Mouse (Mus musculus): Measurements from ENCODE around the gene Fbxl20. TPM values are rescaled to one million over a fixed set of nuclear protein-coding genes. Genes with fewer than 3 reads are reported as not detected.

Gene Fbxl20
- polyA plus RNA-seq, 1 experiment, result 44.5 TPM

GRCm38 (mm10) chr11:98168400-98168799 is 18.2 kb upstream of the Fbxl20 start:
- no peaks in the 10 kb centered on the region for H3K4me1 ChIP-seq (ENCODE audit: control insufficient read depth, insufficient read depth, low read length)
- peaks cover 73% of the 10 kb centered on the region for H3K36me3 ChIP-seq (ENCODE audit: control insufficient read depth, insufficient read depth, low read length, poor library complexity, severe bottlenecking)

GRCm38 (mm10) chr11:98155094-98155493 is 4.9 kb upstream of the Fbxl20 start:
- TF ChIP-seq POLR2A (IDR thresholded peaks at IDR 0.05; ENCODE audit: insufficient read depth, low read length), result no peak
- no peak for TF ChIP-seq EP300 (IDR thresholded peaks at IDR 0.05; ENCODE audit: insufficient read depth, low read depth, low read length)
- TF ChIP-seq CTCF (IDR thresholded peaks at IDR 0.05; ENCODE audit: low read depth, low read length), result no peak
- Histone ChIP-seq H3K4me3 (ENCODE audit: low read depth, low read length) (no peak overlapping the region), H3K4me1 (ENCODE audit: control insufficient read depth, insufficient read depth, low read length) (no peaks in the 10 kb centered on the region), H3K9me3 (replicated peaks; ENCODE audit: control insufficient read depth, insufficient read depth, low read length, poor library complexity, severe bottlenecking) (no peaks in the 10 kb centered on the region), H3K27ac (ENCODE audit: insufficient read depth, low read length) (no peak overlapping the region), H3K27me3 (ENCODE audit: control insufficient read depth, insufficient read depth, low read length, poor library complexity, severe bottlenecking) (no peaks in the 10 kb centered on the region), H3K36me3 (ENCODE audit: control insufficient read depth, insufficient read depth, low read length, poor library complexity, severe bottlenecking) (peaks cover 33% of the 10 kb centered on the region), H3K9ac (ENCODE audit: low read depth, poor library complexity, severe bottlenecking) (no peak overlapping the region)

More at GRCm38 (mm10) chr11:98168400-98168799, 18.2 kb upstream of the Fbxl20 start:
- H3K4me3 ChIP-seq (ENCODE audit: low read depth, low read length), result no peak overlapping the region
- no peak overlapping the region for H3K9ac ChIP-seq (ENCODE audit: low read depth, poor library complexity, severe bottlenecking)
- TF ChIP-seq POLR2A (IDR thresholded peaks at IDR 0.05; ENCODE audit: insufficient read depth, low read length) (no peak), CTCF (IDR thresholded peaks at IDR 0.05; ENCODE audit: low read depth, low read length) (no peak), EP300 (IDR thresholded peaks at IDR 0.05; ENCODE audit: insufficient read depth, low read depth, low read length) (no peak)
- H3K9me3 ChIP-seq (replicated peaks; ENCODE audit: control insufficient read depth, insufficient read depth, low read length, poor library complexity, severe bottlenecking), result no peaks in the 10 kb centered on the region
- H3K27me3 ChIP-seq (ENCODE audit: control insufficient read depth, insufficient read depth, low read length, poor library complexity, severe bottlenecking), result no peaks in the 10 kb centered on the region
- H3K27ac ChIP-seq (ENCODE audit: insufficient read depth, low read length), result no peak overlapping the region

GRCm38 (mm10) chr11:98150625-98151156 is 488 bp upstream of the Fbxl20 start:
- Histone ChIP-seq H3K9ac (ENCODE audit: low read depth, poor library complexity, severe bottlenecking) (no peak overlapping the region), H3K27me3 (ENCODE audit: control insufficient read depth, insufficient read depth, low read length, poor library complexity, severe bottlenecking) (no peaks in the 10 kb centered on the region), H3K4me3 (ENCODE audit: low read depth, low read length) (no peak overlapping the region), H3K4me1 (ENCODE audit: control insufficient read depth, insufficient read depth, low read length) (peaks cover 2% of the 10 kb centered on the region), H3K27ac (ENCODE audit: insufficient read depth, low read length) (no peak overlapping the region), H3K36me3 (ENCODE audit: control insufficient read depth, insufficient read depth, low read length, poor library complexity, severe bottlenecking) (peaks cover 5% of the 10 kb centered on the region), H3K9me3 (replicated peaks; ENCODE audit: control insufficient read depth, insufficient read depth, low read length, poor library complexity, severe bottlenecking) (no peaks in the 10 kb centered on the region)
- TF ChIP-seq CTCF (IDR thresholded peaks at IDR 0.05; ENCODE audit: low read depth, low read length) (no peak), POLR2A (IDR thresholded peaks at IDR 0.05; ENCODE audit: insufficient read depth, low read length) (no peak), EP300 (IDR thresholded peaks at IDR 0.05; ENCODE audit: insufficient read depth, low read depth, low read length) (no peak)

- Histone ChIP-seq H3K27me3 (ENCODE audit: control insufficient read depth, insufficient read depth, low read length, poor library complexity, severe bottlenecking) (no peaks in the 10 kb centered on the region), H3K36me3 (ENCODE audit: control insufficient read depth, insufficient read depth, low read length, poor library complexity, severe bottlenecking) (no peaks in the 10 kb centered on the region; the same call in 1 of the 2 replicates), H3K27ac (ENCODE audit: insufficient read depth, low read length) (no peak overlapping the region), H3K4me1 (ENCODE audit: control insufficient read depth, insufficient read depth, low read length) (peaks cover 2% of the 10 kb centered on the region), H3K9me3 (replicated peaks; ENCODE audit: control insufficient read depth, insufficient read depth, low read length, poor library complexity, severe bottlenecking) (no peaks in the 10 kb centered on the region), H3K4me3 (ENCODE audit: low read depth, low read length) (peak overlapping the region; percentile 95), H3K9ac (ENCODE audit: low read depth, poor library complexity, severe bottlenecking) (peak overlapping the region; percentile 98)
- no peak for TF ChIP-seq EP300 (IDR thresholded peaks at IDR 0.05; ENCODE audit: insufficient read depth, low read depth, low read length)
- no peak for TF ChIP-seq POLR2A (IDR thresholded peaks at IDR 0.05; ENCODE audit: insufficient read depth, low read length)
- TF ChIP-seq CTCF (IDR thresholded peaks at IDR 0.05; ENCODE audit: low read depth, low read length), result no peak
Measured at GRCm38 (mm10) chr11:98149304-98149750, 876 bp downstream of the Fbxl20 start.

GRCm38 (mm10) chr11:98148551-98149301 is 1.5 kb downstream of the Fbxl20 start:
- Histone ChIP-seq H3K4me3 (ENCODE audit: low read depth, low read length) (peak overlapping the region; percentile 95), H3K27me3 (ENCODE audit: control insufficient read depth, insufficient read depth, low read length, poor library complexity, severe bottlenecking) (no peaks in the 10 kb centered on the region), H3K9me3 (replicated peaks; ENCODE audit: control insufficient read depth, insufficient read depth, low read length, poor library complexity, severe bottlenecking) (no peaks in the 10 kb centered on the region), H3K9ac (ENCODE audit: low read depth, poor library complexity, severe bottlenecking) (peak overlapping the region; percentile 98), H3K36me3 (ENCODE audit: control insufficient read depth, insufficient read depth, low read length, poor library complexity, severe bottlenecking) (no peaks in the 10 kb centered on the region; the same call in 1 of the 2 replicates), H3K27ac (ENCODE audit: insufficient read depth, low read length) (no peak overlapping the region), H3K4me1 (ENCODE audit: control insufficient read depth, insufficient read depth, low read length) (peaks cover 2% of the 10 kb centered on the region)
- TF ChIP-seq EP300 (IDR thresholded peaks at IDR 0.05; ENCODE audit: insufficient read depth, low read depth, low read length) (no peak), CTCF (IDR thresholded peaks at IDR 0.05; ENCODE audit: low read depth, low read length) (no peak), POLR2A (IDR thresholded peaks at IDR 0.05; ENCODE audit: insufficient read depth, low read length) (no peak)

GRCm38 (mm10) chr11:98145856-98146255 is 4.3 kb downstream of the Fbxl20 start:
- no peak overlapping the region for H3K4me3 ChIP-seq (ENCODE audit: low read depth, low read length)
- TF ChIP-seq EP300 (IDR thresholded peaks at IDR 0.05; ENCODE audit: insufficient read depth, low read depth, low read length) (no peak), CTCF (IDR thresholded peaks at IDR 0.05; ENCODE audit: low read depth, low read length) (no peak), POLR2A (IDR thresholded peaks at IDR 0.05; ENCODE audit: insufficient read depth, low read length) (no peak)

More at GRCm38 (mm10) chr11:98145856-98146255, 4.3 kb downstream of the Fbxl20 start:
- no peak overlapping the region for H3K9ac ChIP-seq (ENCODE audit: low read depth, poor library complexity, severe bottlenecking)
- peaks cover 2% of the 10 kb centered on the region for H3K4me1 ChIP-seq (ENCODE audit: control insufficient read depth, insufficient read depth, low read length)
- no peaks in the 10 kb centered on the region for H3K9me3 ChIP-seq (replicated peaks; ENCODE audit: control insufficient read depth, insufficient read depth, low read length, poor library complexity, severe bottlenecking)
- no peaks in the 10 kb centered on the region for H3K27me3 ChIP-seq (ENCODE audit: control insufficient read depth, insufficient read depth, low read length, poor library complexity, severe bottlenecking)
- no peaks in the 10 kb centered on the region for H3K36me3 ChIP-seq (ENCODE audit: control insufficient read depth, insufficient read depth, low read length, poor library complexity, severe bottlenecking)
- H3K27ac ChIP-seq (ENCODE audit: insufficient read depth, low read length), result no peak overlapping the region

Data from ES-Bruce4 (cell line).